Mouse (Mus musculus) brain, embryonic 14.5 days (tissue): ENCODE results near the gene Rpl39. TPM values are rescaled to one million over a fixed set of nuclear protein-coding genes. Genes with fewer than 3 reads are reported as not detected.
"Not testable (repeated sequence)": the region's sequence is repeated elsewhere in the genome, so short reads cannot be mapped to it uniquely, and the experiment has no call there.

ENCODE experiments used
- DNase-seq: peaks from one replicate; pipeline ENCODE4 v3.0.0-alpha.2; 2011; ENCODE audit warnings: low read depth
- CTCF ChIP-seq: fragments of 200-500 bp; IDR thresholded peaks from 2 replicates; pipeline ENCODE4 v1.5.1; 2012; ENCODE audit warnings: inconsistent platforms, mild to moderate bottlenecking, moderate library complexity, borderline replicate concordance; ENCODE audit not compliant: insufficient read depth, insufficient read length; ENCODE audit errors: extremely low read depth
- POLR2A ChIP-seq: fragments of 200-500 bp; IDR thresholded peaks from 2 replicates; pipeline ENCODE4 v1.6.1; 2012; ENCODE audit warnings: mild to moderate bottlenecking, inconsistent platforms, borderline replicate concordance; ENCODE audit not compliant: poor library complexity, insufficient read depth, insufficient read length, severe bottlenecking; ENCODE audit errors: extremely low read depth
- polyA plus RNA-seq: library from polyadenylated mRNA; depleted of rRNA; stranded (reverse); fragments of >200 nt; gene quantifications from 2 replicates; pipeline ENCODE4 v1.2.3, GENCODE M21; 2012

The Rpl39 gene
- polyA plus RNA-seq, 1 experiment = 425 TPM

- TF ChIP-seq POLR2A (no peak), CTCF (no peak)
- no peak for DNase-seq
These were observed 10.0 kb upstream of the Rpl39 start for GRCm38 (mm10) chrX:37095106-37095768.

GRCm38 (mm10) chrX:37091457-37091856, 6.3 kb upstream of the Rpl39 start:
- DNase-seq = no peak
- TF ChIP-seq CTCF (no peak), POLR2A (no peak)

DNA sequence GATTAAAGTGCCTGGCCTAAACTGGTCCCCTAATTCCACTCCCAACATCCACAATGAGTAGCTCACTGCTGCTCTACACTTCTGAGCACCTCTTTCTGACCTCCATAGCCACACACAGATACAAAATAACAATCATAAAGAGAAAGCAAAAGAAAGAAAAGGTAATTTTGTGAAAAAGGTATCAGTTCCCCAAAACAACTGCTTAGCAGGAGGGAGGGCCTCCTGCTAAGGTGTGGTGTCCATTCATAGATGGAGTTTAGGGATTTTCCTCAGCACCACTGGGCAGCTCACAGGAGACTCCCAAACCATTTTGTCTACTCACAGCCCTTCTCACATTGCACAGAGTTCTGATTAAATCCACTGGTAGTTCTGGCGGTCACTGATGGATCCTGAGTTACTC, 3.6 kb upstream of the Rpl39 start:
- DNase-seq = no peak
- TF ChIP-seq CTCF = no peak
- no peak for TF ChIP-seq POLR2A

GRCm38 (mm10) chrX:37085665-37086064, 463 bp upstream of the Rpl39 start:
- TF ChIP-seq POLR2A = no peak
- no peak for TF ChIP-seq CTCF
- no peak for DNase-seq

GRCm38 (mm10) chrX:37084318-37084926, 780 bp downstream of the Rpl39 start:
- TF ChIP-seq POLR2A (no peak), CTCF (no peak)
- DNase-seq = peak; percentile 56

GRCm38 (mm10) chrX:37081194-37081593, 4.0 kb downstream of the Rpl39 start:
- TF ChIP-seq CTCF (no peak), POLR2A (no peak)
- no peak for DNase-seq

DNA sequence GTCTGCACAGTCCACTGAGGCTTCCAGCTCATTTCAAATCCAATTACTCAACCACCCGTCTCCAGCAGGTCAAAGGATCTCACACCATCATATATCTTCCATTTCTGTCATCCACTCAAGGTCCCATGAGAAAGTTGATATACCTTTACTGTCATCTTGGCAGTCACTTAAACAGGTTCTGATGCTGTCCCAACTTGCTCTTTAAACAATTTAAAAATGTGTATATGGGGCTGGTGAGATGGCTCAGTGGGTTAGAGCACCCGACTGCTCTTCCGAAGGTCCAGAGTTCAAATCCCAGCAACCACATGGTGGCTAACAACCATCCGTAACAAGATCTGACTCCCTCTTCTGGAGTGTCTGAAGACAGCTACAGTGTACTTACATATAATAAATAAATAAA, 4.9 kb downstream of the Rpl39 start:
- not testable (repeated sequence) for DNase-seq

DNA sequence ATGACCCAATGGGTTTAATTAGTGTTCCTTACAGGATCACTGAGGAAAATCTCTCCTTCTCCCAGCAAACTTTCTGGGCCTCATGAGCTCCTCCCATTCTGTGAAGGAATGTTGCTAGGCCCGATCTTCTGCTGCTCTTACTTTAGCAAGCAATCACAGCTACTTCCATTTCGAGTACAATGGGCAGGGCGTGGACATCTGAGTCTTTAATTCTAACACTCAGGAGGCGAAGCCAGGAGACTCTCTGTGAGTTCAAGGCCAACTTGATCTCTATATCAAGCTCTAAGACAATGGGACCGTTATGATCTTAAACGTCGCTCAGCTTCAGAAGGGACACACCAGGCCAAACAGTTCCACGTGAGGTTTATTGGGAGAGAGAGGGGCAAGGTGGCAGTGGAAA, 8.6 kb downstream of the Rpl39 start:
- no peak for DNase-seq
- TF ChIP-seq POLR2A (no peak), CTCF (no peak)

- no peak for TF ChIP-seq POLR2A
- TF ChIP-seq CTCF = peak; percentile 80
- DNase-seq = peak; percentile 58
These were observed 10.8 kb downstream of the Rpl39 start for GRCm38 (mm10) chrX:37074262-37074892.

- no peak for TF ChIP-seq POLR2A
- TF ChIP-seq CTCF = no peak
- no peak for DNase-seq
These were observed 16.4 kb downstream of the Rpl39 start for GRCm38 (mm10) chrX:37068766-37069165.

GRCm38 (mm10) chrX:37067299-37067698, 17.9 kb downstream of the Rpl39 start:
- TF ChIP-seq POLR2A (no peak), CTCF (no peak)

DNA sequence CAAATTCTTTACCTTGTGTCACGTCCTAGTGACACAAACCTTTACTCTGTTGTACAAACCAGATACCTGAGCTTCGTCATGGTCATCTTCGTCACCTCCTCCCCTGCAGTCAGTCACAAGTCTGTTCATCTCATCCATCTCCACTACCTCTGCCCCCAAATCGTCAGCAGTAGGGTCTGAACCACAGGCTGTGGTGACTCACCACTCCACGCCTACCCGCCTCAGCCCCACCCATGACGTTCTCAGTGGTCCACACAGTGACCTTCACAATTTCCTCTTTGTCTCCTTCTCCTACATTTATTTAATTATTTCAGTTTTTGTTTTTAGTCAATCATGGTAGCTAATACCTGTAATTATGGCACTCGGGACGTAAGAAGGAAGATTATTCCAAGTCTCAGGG, 21.3 kb downstream of the Rpl39 start:
- DNase-seq = no peak
- no peak for TF ChIP-seq CTCF
- TF ChIP-seq POLR2A = no peak

More at GRCm38 (mm10) chrX:37067299-37067698, 17.9 kb downstream of the Rpl39 start:
- no peak for DNase-seq
